ENCODE assay signal across 34 mouse cellular contexts in genomic region chr13:64375160-64375559, GRCm38 (mm10). TPM values are rescaled to one million over a fixed set of nuclear protein-coding genes. Genes with fewer than 3 reads are reported as not detected.
DNase-seq lines count a peak whose midpoint lies in the region; ATAC-seq lines count a peak whose summit lies in the region.
"Had no signal": no experiment of that assay in that cellular context is flagged by ENCODE, and none has a peak within 500 bp of the region (broad histone marks: within the 10 kb centered on the region; RNA-seq: fewer than 3 reads in every experiment).

No protein-coding gene starts in this region.

- no peaks in the 10 kb centered on the region for H3K9me3 ChIP-seq in heart, embryonic 10.5 days
- no peaks in the 10 kb centered on the region for H3K9me3 ChIP-seq in heart, embryonic 16.5 days (replicated peaks; ENCODE audit: control insufficient read depth, low read length)
- H3K9me3 ChIP-seq: embryonic facial prominence, embryonic 10.5 days; embryonic facial prominence, embryonic 15.5 days; forebrain, embryonic 12.5 days; G1E; hindbrain, embryonic 10.5 days; hindbrain, embryonic 15.5 days; liver, embryonic 15.5 days; midbrain, embryonic 10.5 days; midbrain, embryonic 15.5 days; neural tube, embryonic 15.5 days; stomach, embryonic 15.5 days had no signal

- no peak overlapping the region for H3K4me2 ChIP-seq in heart, embryonic 16.5 days (ENCODE audit: low read depth, low read length)
- H3K4me2 ChIP-seq: embryonic facial prominence, embryonic 15.5 days; forebrain, embryonic 12.5 days; hindbrain, embryonic 15.5 days; liver, embryonic 15.5 days; lung, embryonic 14.5 days; midbrain, embryonic 15.5 days; neural tube, embryonic 15.5 days; stomach, embryonic 15.5 days had no signal

- peak; percentile 21; the same call in 1 of the 2 replicates for ATAC-seq in heart, embryonic 16.5 days (replicated peaks; ENCODE audit: extremely low read depth, insufficient read depth, low FRiP score)
- ATAC-seq: inflammation-experienced regulatory T-cells, adult 6 months; midbrain, embryonic 15.5 days; Patski had no signal

- no peak overlapping the region; the same call in 1 of the 2 replicates for H3K4me3 ChIP-seq in heart, embryonic 10.5 days
- H3K4me3 ChIP-seq in heart, embryonic 16.5 days (ENCODE audit: low read length), result no peak overlapping the region
- H3K4me3 ChIP-seq: embryonic facial prominence, embryonic 10.5 days; embryonic facial prominence, embryonic 15.5 days; forebrain, embryonic 12.5 days; hindbrain, embryonic 10.5 days; hindbrain, embryonic 15.5 days; layer of hippocampus, adult 2 months; left cerebral cortex, adult 2 months; liver, embryonic 15.5 days; midbrain, embryonic 10.5 days; midbrain, embryonic 15.5 days; neural tube, embryonic 15.5 days; stomach, embryonic 15.5 days had no signal

- H3K4me1 ChIP-seq in heart, embryonic 10.5 days, result peaks cover 12% of the 10 kb centered on the region; the same call in 1 of the 2 replicates
- peaks cover 11% of the 10 kb centered on the region for H3K4me1 ChIP-seq in heart, embryonic 16.5 days (ENCODE audit: control insufficient read depth, insufficient read depth, low read length)
- H3K4me1 ChIP-seq: embryonic facial prominence, embryonic 10.5 days; embryonic facial prominence, embryonic 15.5 days; hindbrain, embryonic 10.5 days; hindbrain, embryonic 15.5 days; midbrain, embryonic 10.5 days; midbrain, embryonic 15.5 days; stomach, embryonic 15.5 days had no signal

- peak; percentile 72 for DNase-seq in heart, embryonic 10.5 days (ENCODE audit: low spot score)
- no peak for DNase-seq in heart, adult 8-10 months (ENCODE audit: low spot score)
- no peak for DNase-seq in heart, postnatal 4 days
- DNase-seq in ovary, postnatal 36 days (ENCODE audit: low spot score), result peak; percentile 21
- DNase-seq in ovary, postnatal 14 days (ENCODE audit: low spot score), result no peak
- DNase-seq in left cerebral cortex, postnatal 10 days (ENCODE audit: extremely low spot score in 1 of 2, low spot score in 2 of 2), result no peak
- DNase-seq: adrenal gland, postnatal 10 days; cerebellum, adult 8-10 months; cerebellum, postnatal 25 days; gastrocnemius, postnatal 10 days; heart, adult 18-20 months; kidney, adult 2 months; kidney, postnatal 36 days; lung, embryonic 14.5 days; lung, postnatal 14 days; right cerebral cortex, postnatal 25 days; thymus, adult 18-20 months; thymus, postnatal 25 days had no signal

- H3K27ac ChIP-seq in heart, embryonic 10.5 days, result no peak overlapping the region
- no peak overlapping the region for H3K27ac ChIP-seq in heart, embryonic 16.5 days (ENCODE audit: low read length)
- H3K27ac ChIP-seq: embryonic facial prominence, embryonic 10.5 days; embryonic facial prominence, embryonic 15.5 days; forebrain, embryonic 12.5 days; hindbrain, embryonic 10.5 days; hindbrain, embryonic 15.5 days; layer of hippocampus, adult 2 months; left cerebral cortex, adult 2 months; liver, embryonic 15.5 days; midbrain, embryonic 10.5 days; midbrain, embryonic 15.5 days; neural tube, embryonic 15.5 days; stomach, embryonic 15.5 days had no signal

- intact Hi-C loops in left cerebral cortex, postnatal 10 days (cut with DNase I), result no loop called here

- WGBS in heart, embryonic 10.5 days, result 9% methylated on average over 7 of the region's 7 CpGs
- WGBS in heart, embryonic 16.5 days, result 21% methylated on average over 7 of the region's 7 CpGs

- H3K27me3 ChIP-seq in heart, embryonic 10.5 days (ENCODE audit: insufficient read depth, poor library complexity, severe bottlenecking), result no peaks in the 10 kb centered on the region
- H3K27me3 ChIP-seq in heart, embryonic 16.5 days (ENCODE audit: control insufficient read depth, insufficient read depth, low read length), result no peaks in the 10 kb centered on the region
- H3K27me3 ChIP-seq: embryonic facial prominence, embryonic 15.5 days; forebrain, embryonic 12.5 days; hindbrain, embryonic 15.5 days; liver, embryonic 15.5 days; midbrain, embryonic 15.5 days; neural tube, embryonic 15.5 days; Patski; stomach, embryonic 15.5 days had no signal

- no peaks in the 10 kb centered on the region for H3K36me3 ChIP-seq in heart, embryonic 10.5 days
- no peaks in the 10 kb centered on the region for H3K36me3 ChIP-seq in heart, embryonic 16.5 days (ENCODE audit: control insufficient read depth, insufficient read depth)
- H3K36me3 ChIP-seq: embryonic facial prominence, embryonic 10.5 days; embryonic facial prominence, embryonic 15.5 days; forebrain, embryonic 12.5 days; G1E; hindbrain, embryonic 10.5 days; hindbrain, embryonic 15.5 days; liver, embryonic 15.5 days; midbrain, embryonic 10.5 days; midbrain, embryonic 15.5 days; neural tube, embryonic 15.5 days; stomach, embryonic 15.5 days had no signal

- no peak overlapping the region for H3K9ac ChIP-seq in heart, embryonic 16.5 days (ENCODE audit: low read length)
- H3K9ac ChIP-seq: embryonic facial prominence, embryonic 15.5 days; forebrain, embryonic 12.5 days; hindbrain, embryonic 15.5 days; liver, embryonic 15.5 days; lung, embryonic 14.5 days; midbrain, embryonic 15.5 days; neural tube, embryonic 15.5 days; stomach, embryonic 15.5 days had no signal

RNA-seq across cellular contexts. Expression of gene Ctsl, which starts 4.5 kb away (rescaled TPM):
- polyA plus RNA-seq in heart, embryonic 10.5 days (2016; fragmentation: Nextera tagmentation; extraction: Ambion mirVana), result 240 and 241 TPM in 2 replicates
- total RNA-seq in heart, adult 8-10 months (2022), result 100 to 1,000 TPM; 187 to 292 (median 203) TPM
- 325 and 477 TPM in 2 replicates for polyA plus RNA-seq in heart, embryonic 16.5 days (2015; fragmentation: Nextera tagmentation; extraction: Ambion mirVana)
- total RNA-seq in heart, postnatal 4 days (2021), result 100 to 1,000 TPM; 206 to 217 TPM
- 100 to 1,000 TPM; 186 to 187 TPM for total RNA-seq in left cerebral cortex, postnatal 10 days (2021)

RNA-seq across cellular contexts. Expression of gene Cdk20, which starts 57.0 kb away (rescaled TPM):
- 4.1 and 6.2 TPM in 2 replicates for polyA plus RNA-seq in heart, embryonic 10.5 days (2016; fragmentation: Nextera tagmentation; extraction: Ambion mirVana)
- 1 to 10 TPM; 2.6 to 3.9 (median 2.8) TPM for total RNA-seq in heart, adult 8-10 months (2022)
- polyA plus RNA-seq in heart, embryonic 16.5 days (2015; fragmentation: Nextera tagmentation; extraction: Ambion mirVana), result 10.0 and 12.6 TPM in 2 replicates
- total RNA-seq in heart, postnatal 4 days (2021), result 1 to 10 TPM; 2.3 to 2.5 TPM
- total RNA-seq in left cerebral cortex, postnatal 10 days (2021), result 10 to 100 TPM; 13.0 to 13.3 TPM

Comparison
In these comparisons a context has a peak if more than half of its experiments do, and no peak if none do; other contexts are left out.
1. DNase-seq: peak in heart, embryonic 10.5 days (single experiment) and ovary, postnatal 36 days (single experiment); none in heart, adult 8-10 months (single experiment), heart, postnatal 4 days (single experiment), ovary, postnatal 14 days (single experiment) and left cerebral cortex, postnatal 10 days (0 of 2).